Mouse (Mus musculus) hindbrain, embryonic 13.5 days (tissue): ENCODE measurements around the gene Ikzf1. TPM values are rescaled to one million over a fixed set of nuclear protein-coding genes. Genes with fewer than 3 reads are reported as not detected.

Source experiments
- ATAC-seq: fragments of 200-750 bp; cut with Nextera tagmentation; 2 replicates; pipeline ENCODE4 v1.8.0; 2017; ENCODE audit warnings: moderate TSS enrichment; ENCODE audit not compliant: low FRiP score
- H3K27ac ChIP-seq: fragments of 300-500 bp; sonication (generic); 2 replicates; pipeline ENCODE4 v1.5.1; 2015; ENCODE audit warnings: inconsistent platforms, mild to moderate bottlenecking, moderate library complexity
- H3K27me3 ChIP-seq: fragments of 300-500 bp; sonication (generic); 2 replicates; pipeline ENCODE4 v1.6.1; 2015; ENCODE audit warnings: mild to moderate bottlenecking, inconsistent platforms
- H3K36me3 ChIP-seq: fragments of 300-500 bp; sonication (generic); 2 replicates; pipeline ENCODE4 v1.6.1; 2015; ENCODE audit warnings: mild to moderate bottlenecking, inconsistent platforms
- H3K4me1 ChIP-seq: fragments of 300-500 bp; sonication (generic); replicated peaks from 2 replicates; pipeline ENCODE4 v1.6.1; 2015; ENCODE audit warnings: inconsistent platforms
- H3K4me2 ChIP-seq: fragments of 300-500 bp; sonication (generic); 2 replicates; pipeline ENCODE4 v1.6.1; 2015; ENCODE audit warnings: inconsistent platforms, mild to moderate bottlenecking, moderate library complexity
- H3K4me3 ChIP-seq: fragments of 300-500 bp; sonication (generic); 2 replicates; pipeline ENCODE4 v1.5.1; 2015; ENCODE audit warnings: mild to moderate bottlenecking, inconsistent platforms
- H3K9ac ChIP-seq: fragments of 300-500 bp; sonication (generic); 2 replicates; pipeline ENCODE4 v1.6.1; 2015; ENCODE audit warnings: mild to moderate bottlenecking, inconsistent platforms
- H3K9me3 ChIP-seq: fragments of 300-500 bp; sonication (generic); 2 replicates; pipeline ENCODE4 v1.6.1; 2016; ENCODE audit warnings: inconsistent platforms
- WGBS: fragments of 180-500 bp; shearing (Covaris S2); methylation state at CpG from one replicate; pipeline ENCODE4 v1.1.7; 2015; 5-methylcytosine and 5-hydroxymethylcytosine counted together
- polyA plus RNA-seq: library from polyadenylated mRNA; unstranded; fragments of >200 nt; fragmentation: Nextera tagmentation; extraction: Ambion mirVana; gene quantifications from 2 replicates; pipeline ENCODE4 v1.2.1, GENCODE M21; 2015

Gene Ikzf1
- polyA plus RNA-seq, 1 experiment from 2014 or later = 1.1 TPM

GRCm38 (mm10) chr11:11677165-11677564 is 7.6 kb upstream of the Ikzf1 start:
- 82% methylated on average over 7 of the region's 7 CpGs for WGBS
- no peak overlapping the region for H3K27ac ChIP-seq
- no peak overlapping the region for H3K9ac ChIP-seq
- H3K36me3 ChIP-seq = no peaks in the 10 kb centered on the region
- H3K4me2 ChIP-seq = no peak overlapping the region
- no peaks in the 10 kb centered on the region for H3K4me1 ChIP-seq
- no peaks in the 10 kb centered on the region for H3K9me3 ChIP-seq
- H3K27me3 ChIP-seq = no peaks in the 10 kb centered on the region
- no peak overlapping the region for H3K4me3 ChIP-seq
- no peak for ATAC-seq

- H3K4me1 ChIP-seq = no peaks in the 10 kb centered on the region
- no peak for ATAC-seq
- H3K36me3 ChIP-seq = no peaks in the 10 kb centered on the region
- 84% methylated on average over 6 of the region's 6 CpGs for WGBS
- H3K27me3 ChIP-seq = peaks cover 13% of the 10 kb centered on the region
- no peak overlapping the region for H3K4me2 ChIP-seq
- no peak overlapping the region for H3K4me3 ChIP-seq
- no peaks in the 10 kb centered on the region for H3K9me3 ChIP-seq
- H3K27ac ChIP-seq = no peak overlapping the region
- H3K9ac ChIP-seq = no peak overlapping the region
Observed at GRCm38 (mm10) chr11:11678972-11679371, 5.8 kb upstream of the Ikzf1 start.

- peaks cover 19% of the 10 kb centered on the region for H3K4me1 ChIP-seq
- peak overlapping the region; percentile 91; the same call in 1 of the 2 replicates for H3K4me2 ChIP-seq
- 66% methylated on average over 9 of the region's 9 CpGs for WGBS
- 0 out of 2 replicates have a peak, but pooled peaks have one; percentile 6 for ATAC-seq
- peaks cover 62% of the 10 kb centered on the region for H3K27me3 ChIP-seq
- no peak overlapping the region for H3K9ac ChIP-seq
- H3K27ac ChIP-seq = no peak overlapping the region
- no peaks in the 10 kb centered on the region for H3K9me3 ChIP-seq
- no peaks in the 10 kb centered on the region for H3K36me3 ChIP-seq
- no peak overlapping the region for H3K4me3 ChIP-seq
Observed at GRCm38 (mm10) chr11:11684056-11684929, 510 bp upstream of the Ikzf1 start.

- H3K9me3 ChIP-seq = no peaks in the 10 kb centered on the region
- peak overlapping the region; percentile 54 for H3K4me3 ChIP-seq
- no peaks in the 10 kb centered on the region for H3K36me3 ChIP-seq
- no peak overlapping the region for H3K27ac ChIP-seq
- peaks cover 19% of the 10 kb centered on the region for H3K4me1 ChIP-seq
- under 1% methylated on average over 62 of the region's 66 CpGs for WGBS
- H3K9ac ChIP-seq = peak overlapping the region; percentile 67; the same call in 1 of the 2 replicates
- peak overlapping the region; percentile 91 for H3K4me2 ChIP-seq
- peak; percentile 70 for ATAC-seq
- peaks cover 68% of the 10 kb centered on the region for H3K27me3 ChIP-seq
Observed at GRCm38 (mm10) chr11:11685853-11686395, 1.1 kb downstream of the Ikzf1 start.

- Histone ChIP-seq H3K9ac (no peak overlapping the region), H3K4me3 (peak overlapping the region; percentile 54), H3K4me1 (peaks cover 19% of the 10 kb centered on the region), H3K36me3 (no peaks in the 10 kb centered on the region), H3K27me3 (peaks cover 68% of the 10 kb centered on the region), H3K27ac (no peak overlapping the region), H3K9me3 (no peaks in the 10 kb centered on the region), H3K4me2 (peak overlapping the region; percentile 91)
- WGBS = 14% methylated on average over 16 of the region's 16 CpGs
- ATAC-seq = no peak
Observed at GRCm38 (mm10) chr11:11686569-11687051, 1.8 kb downstream of the Ikzf1 start.

GRCm38 (mm10) chr11:11687551-11688185 is 2.9 kb downstream of the Ikzf1 start:
- Histone ChIP-seq H3K4me2 (no peak overlapping the region), H3K4me1 (peaks cover 19% of the 10 kb centered on the region), H3K4me3 (no peak overlapping the region), H3K9ac (no peak overlapping the region), H3K9me3 (no peaks in the 10 kb centered on the region), H3K36me3 (no peaks in the 10 kb centered on the region), H3K27ac (no peak overlapping the region), H3K27me3 (peaks cover 64% of the 10 kb centered on the region)
- no peak for ATAC-seq
- WGBS = 91% methylated on average over 8 of the region's 8 CpGs

- Histone ChIP-seq H3K36me3 (no peaks in the 10 kb centered on the region), H3K27me3 (peaks cover 56% of the 10 kb centered on the region), H3K27ac (no peak overlapping the region), H3K9me3 (no peaks in the 10 kb centered on the region), H3K4me3 (no peak overlapping the region), H3K4me1 (peaks cover 19% of the 10 kb centered on the region), H3K9ac (no peak overlapping the region), H3K4me2 (no peak overlapping the region)
- 79% methylated on average over 6 of the region's 6 CpGs for WGBS
- no peak for ATAC-seq
Observed at GRCm38 (mm10) chr11:11688766-11689330, 4.0 kb downstream of the Ikzf1 start.

GRCm38 (mm10) chr11:11689701-11690058 is 4.9 kb downstream of the Ikzf1 start:
- no peak overlapping the region for H3K27ac ChIP-seq
- H3K9me3 ChIP-seq = no peaks in the 10 kb centered on the region
- peaks cover 48% of the 10 kb centered on the region for H3K27me3 ChIP-seq
- H3K4me3 ChIP-seq = no peak overlapping the region
- peaks cover 19% of the 10 kb centered on the region for H3K4me1 ChIP-seq
- no peak for ATAC-seq
- no peak overlapping the region for H3K4me2 ChIP-seq
- no peaks in the 10 kb centered on the region for H3K36me3 ChIP-seq
- H3K9ac ChIP-seq = no peak overlapping the region

GRCm38 (mm10) chr11:11690059-11690844 is 5.4 kb downstream of the Ikzf1 start:
- Histone ChIP-seq H3K9ac (no peak overlapping the region), H3K27me3 (peaks cover 42% of the 10 kb centered on the region), H3K4me3 (no peak overlapping the region), H3K4me1 (peaks cover 15% of the 10 kb centered on the region), H3K36me3 (no peaks in the 10 kb centered on the region), H3K27ac (no peak overlapping the region), H3K4me2 (no peak overlapping the region), H3K9me3 (no peaks in the 10 kb centered on the region)
- no peak for ATAC-seq
- 87% methylated on average over 11 of the region's 11 CpGs for WGBS

GRCm38 (mm10) chr11:11690845-11691196 is 6.0 kb downstream of the Ikzf1 start:
- no peak for ATAC-seq
- Histone ChIP-seq H3K4me2 (no peak overlapping the region), H3K36me3 (no peaks in the 10 kb centered on the region), H3K9ac (no peak overlapping the region), H3K9me3 (no peaks in the 10 kb centered on the region), H3K4me1 (peaks cover 12% of the 10 kb centered on the region), H3K27me3 (peaks cover 37% of the 10 kb centered on the region), H3K4me3 (no peak overlapping the region), H3K27ac (no peak overlapping the region)
- 92% methylated on average over 8 of the region's 8 CpGs for WGBS

- peaks cover 30% of the 10 kb centered on the region for H3K27me3 ChIP-seq
- no peak overlapping the region for H3K4me2 ChIP-seq
- H3K9ac ChIP-seq = no peak overlapping the region
Observed at GRCm38 (mm10) chr11:11691324-11692058, 6.7 kb downstream of the Ikzf1 start.

More at GRCm38 (mm10) chr11:11691324-11692058, 6.7 kb downstream of the Ikzf1 start:
- H3K27ac ChIP-seq = no peak overlapping the region
- no peaks in the 10 kb centered on the region for H3K36me3 ChIP-seq
- ATAC-seq = no peak
- H3K4me3 ChIP-seq = no peak overlapping the region
- peaks cover 5% of the 10 kb centered on the region for H3K4me1 ChIP-seq
- no peaks in the 10 kb centered on the region for H3K9me3 ChIP-seq
- 90% methylated on average over 14 of the region's 14 CpGs for WGBS
